Mouse (Mus musculus): ENCODE results near the gene Aqp2. TPM values are rescaled to one million over a fixed set of nuclear protein-coding genes. Genes with fewer than 3 reads are reported as not detected.

Aqp2 gene
- total RNA-seq (2023) = not detected in 4 replicates

DNA sequence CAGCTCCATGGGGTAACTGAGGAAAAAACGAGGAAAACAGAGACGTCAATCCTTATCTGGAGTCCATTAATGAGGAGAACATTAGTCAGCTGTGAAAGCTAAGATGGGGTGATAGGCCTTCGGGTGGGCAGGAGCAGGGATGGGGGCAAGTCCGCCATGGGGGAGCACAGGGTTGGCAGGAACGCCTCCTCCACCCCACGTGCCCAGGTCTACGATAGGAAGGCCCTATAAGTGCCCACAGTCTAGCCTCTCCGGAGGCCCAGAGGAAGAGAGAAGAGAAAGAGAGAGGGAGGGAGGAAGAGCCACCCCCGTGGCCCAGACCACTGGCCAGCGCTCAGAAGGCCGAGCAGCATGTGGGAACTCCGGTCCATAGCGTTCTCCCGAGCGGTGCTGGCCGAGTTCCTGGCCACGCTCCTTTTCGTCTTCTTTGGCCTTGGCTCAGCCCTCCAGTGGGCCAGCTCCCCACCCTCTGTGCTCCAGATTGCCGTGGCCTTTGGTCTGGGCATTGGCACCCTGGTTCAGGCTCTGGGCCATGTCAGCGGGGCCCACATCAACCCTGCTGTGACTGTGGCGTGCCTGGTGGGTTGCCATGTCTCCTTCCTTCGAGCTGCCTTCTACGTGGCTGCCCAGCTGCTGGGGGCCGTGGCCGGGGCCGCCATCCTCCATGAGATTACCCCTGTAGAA, at the start of gene Aqp2:
TSS of gene Aqp2 (plus strand) at position 254 of the 684 bp plus-strand sequence.

GRCm38 (mm10) chr15:99590429-99591084, 11.7 kb downstream of the Aqp2 start, which contains the start of gene Aqp5:
TSS of gene Aqp5 (plus strand) at chr15:99590782.

DNA sequence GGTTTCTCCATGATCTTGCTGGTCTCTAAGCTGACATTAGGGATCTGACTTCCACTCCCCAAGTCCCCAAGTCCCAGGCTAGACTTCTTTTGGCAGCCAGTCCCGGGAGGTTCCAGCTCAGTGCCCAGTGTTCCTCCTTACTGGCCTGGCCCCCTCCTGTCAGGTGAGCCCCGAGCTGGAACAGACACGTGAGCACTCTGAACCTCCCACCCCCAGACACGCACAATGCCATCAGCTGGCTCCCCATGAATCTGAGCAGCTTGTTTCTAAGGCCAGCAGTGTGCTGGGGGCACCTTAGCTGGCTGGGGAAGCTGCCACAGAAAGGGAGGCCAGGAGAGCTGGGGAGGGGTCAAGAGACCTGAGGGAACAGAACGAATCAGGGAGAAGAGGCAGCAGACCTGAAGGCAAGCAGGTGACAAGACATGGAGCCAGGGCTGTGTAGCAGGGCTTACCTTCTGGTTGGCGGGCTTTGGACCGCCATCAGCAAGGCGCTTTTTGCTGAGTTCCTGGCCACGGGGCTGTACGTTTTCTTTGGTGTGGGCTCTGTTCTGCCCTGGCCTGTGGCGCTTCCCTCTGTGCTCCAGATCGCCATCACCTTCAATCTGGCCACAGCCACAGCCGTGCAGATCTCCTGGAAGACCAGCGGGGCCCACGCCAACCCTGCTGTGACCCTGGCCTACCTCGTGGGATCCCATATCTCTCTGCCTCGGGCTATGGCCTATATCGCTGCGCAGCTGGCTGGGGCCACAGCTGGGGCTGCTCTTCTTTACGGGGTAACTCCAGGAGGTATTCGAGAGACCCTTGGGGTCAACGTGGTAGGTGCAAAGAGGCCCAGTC, 22.3 kb downstream of the Aqp2 start, which contains the start of gene Aqp6:
TSS of gene Aqp6 (plus strand) at position 415 of the 837 bp plus-strand sequence.

Other genes starting within 250 kb of the Aqp2 start
- gene Fmnl3, start 208.6 kb upstream of the Aqp2 start, total RNA-seq (2023) = 140 to 146 TPM (median 144 TPM) in 4 replicates
- 418 to 446 TPM (median 428 TPM) in 4 replicates for gene Tmbim6, start 186.2 kb upstream of the Aqp2 start, total RNA-seq (2023)
- gene Nckap5l, start 121.3 kb upstream of the Aqp2 start, total RNA-seq (2023) = 7.0 to 10.5 TPM (median 8.3 TPM) in 4 replicates
- gene Bcdin3d, start 104.3 kb upstream of the Aqp2 start, total RNA-seq (2023) = 5.0 to 6.7 TPM (median 6.3 TPM) in 4 replicates
- not detected in 4 replicates for gene Faim2, start 50.9 kb upstream of the Aqp2 start, total RNA-seq (2023)
- not detected in 4 replicates for gene Aqp5, start 11.7 kb downstream of the Aqp2 start, total RNA-seq (2023)
- not detected in 4 replicates for gene Aqp6, start 22.3 kb downstream of the Aqp2 start, total RNA-seq (2023)
- 6.1 to 10.4 TPM (median 7.8 TPM) in 4 replicates for gene Racgap1, start 72.6 kb downstream of the Aqp2 start, total RNA-seq (2023)
- 0.27 to 0.49 TPM (median 0.38 TPM) in 4 replicates for gene Asic1, start 91.3 kb downstream of the Aqp2 start, total RNA-seq (2023)
- 64.1 to 69.6 TPM (median 65.6 TPM) in 4 replicates for gene Smarcd1, start 123.1 kb downstream of the Aqp2 start, total RNA-seq (2023)
- 2.7 to 6.9 TPM (median 4.1 TPM) in 4 replicates for gene Gm17349, start 126.4 kb downstream of the Aqp2 start, total RNA-seq (2023)
- gene Gpd1, start 138.5 kb downstream of the Aqp2 start, total RNA-seq (2023) = 0.77 to 2.6 TPM (median 1.2 TPM) in 4 replicates
- gene Cox14, start 146.6 kb downstream of the Aqp2 start, total RNA-seq (2023) = 45.2 to 51.9 TPM (median 47.5 TPM) in 4 replicates
- 55.2 to 63.7 TPM (median 56.0 TPM) in 4 replicates for gene Cers5, start 193.8 kb downstream of the Aqp2 start, total RNA-seq (2023)

Measured in B cell, adult 62 days (primary cell).